Mouse (Mus musculus) forebrain, embryonic 13.5 days (tissue): ENCODE data around the gene Mrfap1. TPM values are rescaled to one million over a fixed set of nuclear protein-coding genes. Genes with fewer than 3 reads are reported as not detected.

Source experiments
- ATAC-seq: fragments of 200-750 bp; cut with Nextera tagmentation; 2 replicates; pipeline ENCODE4 v1.8.0; 2017
- H3K27ac ChIP-seq: fragments of 300-500 bp; sonication (generic); 2 replicates; pipeline ENCODE4 v1.5.1; 2015; ENCODE audit warnings: inconsistent platforms, mild to moderate bottlenecking, moderate library complexity
- H3K27me3 ChIP-seq: fragments of 300-500 bp; sonication (generic); 2 replicates; pipeline ENCODE4 v1.6.1; 2015; ENCODE audit warnings: mild to moderate bottlenecking, inconsistent platforms
- H3K36me3 ChIP-seq: fragments of 300-500 bp; sonication (generic); 2 replicates; pipeline ENCODE4 v1.6.1; 2015; ENCODE audit warnings: mild to moderate bottlenecking, inconsistent platforms; ENCODE audit not compliant: poor library complexity, severe bottlenecking
- H3K4me1 ChIP-seq: fragments of 300-500 bp; sonication (generic); 2 replicates; pipeline ENCODE4 v1.6.1; 2015; ENCODE audit warnings: inconsistent platforms
- H3K4me2 ChIP-seq: fragments of 300-500 bp; sonication (generic); 2 replicates; pipeline ENCODE4 v1.6.1; 2015; ENCODE audit warnings: inconsistent platforms, mild to moderate bottlenecking, moderate library complexity
- H3K4me3 ChIP-seq: fragments of 300-500 bp; sonication (generic); 2 replicates; pipeline ENCODE4 v1.5.1; 2015; ENCODE audit warnings: mild to moderate bottlenecking, inconsistent platforms
- H3K9ac ChIP-seq: fragments of 300-500 bp; sonication (generic); 2 replicates; pipeline ENCODE4 v1.6.1; 2015; ENCODE audit warnings: mild to moderate bottlenecking, inconsistent platforms
- H3K9me3 ChIP-seq: fragments of 300-500 bp; sonication (generic); replicated peaks from 2 replicates; pipeline ENCODE4 v1.6.1; 2016; ENCODE audit warnings: inconsistent platforms
- WGBS: fragments of 180-500 bp; shearing (Covaris S2); methylation state at CpG from one replicate; pipeline ENCODE4 v1.1.7; 2015; 5-methylcytosine and 5-hydroxymethylcytosine counted together
- polyA plus RNA-seq: library from polyadenylated mRNA; unstranded; fragments of >200 nt; fragmentation: Nextera tagmentation; extraction: Ambion mirVana; gene quantifications from 2 replicates; pipeline ENCODE4 v1.2.1, GENCODE M21; 2015

Gene Mrfap1
- polyA plus RNA-seq, 1 experiment from 2014 or later = 345 TPM

DNA sequence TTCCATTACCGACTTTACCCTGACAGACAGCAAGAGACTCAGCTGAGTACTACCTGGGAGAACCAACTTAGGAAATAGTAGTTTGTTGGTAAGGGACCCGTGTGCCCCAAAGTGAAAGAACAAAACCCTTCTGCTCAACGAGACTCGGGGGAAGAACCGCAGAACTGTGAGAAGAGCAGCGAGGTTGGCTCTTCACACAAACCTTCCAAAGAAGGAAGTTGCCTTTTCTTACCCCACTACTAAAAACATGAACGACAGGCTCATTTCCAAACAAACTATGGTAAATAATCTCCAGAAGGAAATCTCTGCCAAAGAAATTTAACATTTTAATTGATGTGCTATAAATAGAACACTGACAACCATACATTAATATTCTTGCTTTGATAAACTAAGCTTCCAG, 49.5 kb downstream of the Mrfap1 start:
- no peak for ATAC-seq
- Histone ChIP-seq H3K9me3 (no peaks in the 10 kb centered on the region), H3K27me3 (peaks cover 5% of the 10 kb centered on the region; the same call in 1 of the 2 replicates), H3K4me1 (peaks cover 24% of the 10 kb centered on the region), H3K36me3 (no peaks in the 10 kb centered on the region), H3K9ac (peak overlapping the region; percentile 94; the same call in 1 of the 2 replicates), H3K4me2 (peak overlapping the region; percentile 88), H3K4me3 (peak overlapping the region; percentile 92), H3K27ac (no peak overlapping the region)
- WGBS = 87% methylated on average over 7 of the region's 7 CpGs

Other genes with a start within 250 kb of the Mrfap1 start
- gene Tbc1d14, start 203.5 kb downstream of the Mrfap1 start, polyA plus RNA-seq = 67.0 and 68.0 TPM in 2 replicates
- 27.4 and 34.3 TPM in 2 replicates for gene D5Ertd579e, start 100.7 kb downstream of the Mrfap1 start, polyA plus RNA-seq
- 23.9 and 24.2 TPM in 2 replicates for gene Bloc1s4, start 48.1 kb downstream of the Mrfap1 start, polyA plus RNA-seq
- 5.8 and 6.9 TPM in 2 replicates for gene Man2b2, start 33.9 kb upstream of the Mrfap1 start, polyA plus RNA-seq
- gene Ppp2r2c, start 71.7 kb upstream of the Mrfap1 start, polyA plus RNA-seq = 8.8 and 9.0 TPM in 2 replicates
- 5.3 and 6.5 TPM in 2 replicates for gene Wfs1, start 192.4 kb upstream of the Mrfap1 start, polyA plus RNA-seq